Mouse (Mus musculus) liver, postnatal 0 days (tissue): ENCODE measurements around the gene Mras.

Experiments used
- CTCF ChIP-seq: sonication (generic); IDR thresholded peaks from 2 replicates; pipeline ENCODE4 v1.5.1; 2016; ENCODE audit warnings: antibody characterized with exemption, low read depth
- EP300 ChIP-seq: IDR thresholded peaks from 2 replicates; pipeline ENCODE4 v1.6.1; 2016; ENCODE audit warnings: antibody characterized with exemption, low read depth, mild to moderate bottlenecking

DNA sequence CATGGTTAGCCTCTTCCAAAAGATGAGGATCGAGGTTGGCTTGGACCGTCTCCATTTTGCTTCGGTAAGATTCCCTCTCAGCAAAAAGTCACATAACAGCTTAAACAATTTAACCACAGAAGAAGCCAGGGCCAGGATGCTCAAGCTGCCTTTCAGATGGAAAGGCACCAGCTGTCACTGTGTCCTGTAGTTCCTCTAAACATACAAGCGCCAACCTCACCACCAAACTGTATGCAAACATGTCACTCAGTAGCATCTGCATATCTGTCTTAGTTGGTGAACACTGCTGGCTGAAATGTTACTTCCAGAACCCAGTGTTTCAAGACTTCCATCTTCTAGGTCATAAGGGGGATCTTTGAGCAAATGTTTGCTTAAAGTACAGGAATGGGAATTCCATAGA, 22.5 kb upstream of the Mras start:
- TF ChIP-seq CTCF (no peak), EP300 (no peak)
